9 mouse cellular contexts compared by ENCODE assay signal in the genomic region with DNA sequence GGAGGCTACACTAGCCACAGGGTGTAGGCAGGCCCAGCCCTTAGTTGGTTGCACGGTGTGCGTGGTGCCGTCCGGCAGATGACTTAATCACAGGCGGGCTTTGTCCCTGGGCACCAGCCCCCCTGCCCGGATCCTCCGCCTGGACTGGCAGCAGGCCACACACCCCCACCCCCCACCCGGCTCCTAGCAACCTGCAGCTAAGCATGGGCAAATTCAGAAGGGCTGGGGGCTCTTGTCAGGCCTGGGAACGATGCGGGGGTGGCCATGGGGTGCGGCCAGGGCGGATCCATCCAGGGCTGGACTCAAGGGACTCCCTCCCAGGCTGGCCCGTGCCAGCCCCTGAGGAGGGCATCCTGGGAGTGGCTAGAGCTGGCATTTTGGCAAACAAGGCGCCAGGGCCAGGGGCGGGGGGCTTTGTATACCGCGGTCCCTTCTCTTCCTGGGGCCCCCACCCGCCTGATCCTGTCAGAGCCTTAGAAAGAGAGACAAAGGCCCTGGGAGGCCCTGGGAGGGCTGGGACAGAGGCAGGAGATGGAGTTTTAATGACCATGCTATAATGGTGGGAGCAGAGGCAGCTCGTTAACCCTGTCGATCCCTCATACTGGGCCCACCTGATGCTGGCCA. TPM values are rescaled to one million over a fixed set of nuclear protein-coding genes. Genes with fewer than 3 reads are reported as not detected.
DNase-seq lines count a peak whose midpoint lies in the region; ATAC-seq and TF ChIP-seq lines count a peak whose summit lies in the region.
"Had no signal": no experiment of that assay in that cellular context is flagged by ENCODE, and none has a peak within 500 bp of the region (broad histone marks: within the 10 kb centered on the region; RNA-seq: fewer than 3 reads in every experiment).

No protein-coding gene starts in this region.

- H3K4me2 ChIP-seq in heart, embryonic 13.5 days: no peak overlapping the region
- 0 out of 2 replicates have a peak overlapping the region, but pooled peaks have one; percentile 7 for H3K4me2 ChIP-seq in lung, embryonic 14.5 days

- H3K9ac ChIP-seq in heart, embryonic 13.5 days: 0 out of 2 replicates have a peak overlapping the region, but pooled peaks have one; percentile 48
- H3K9ac ChIP-seq in lung, embryonic 14.5 days: no peak overlapping the region; the same call in 1 of the 2 replicates

- ATAC-seq in heart, embryonic 13.5 days (ENCODE audit: extremely low read depth, insufficient number of reproducible peaks, low FRiP score, low TSS enrichment): no peak
- peak; percentile 1; the same call in 1 of the 2 replicates for ATAC-seq in lung, embryonic 14.5 days (ENCODE audit: insufficient read depth)

- DNase-seq in right cerebral cortex, postnatal 4 days: peak; percentile 46
- DNase-seq in right cerebral cortex, postnatal 14 days: no peak
- no peak for DNase-seq in lung, embryonic 14.5 days
- DNase-seq in spleen, postnatal 4 days (ENCODE audit: low spot score in 2 of 2): no peak
- no peak for DNase-seq in urinary bladder, postnatal 4 days (ENCODE audit: low spot score in 2 of 2)
- DNase-seq in layer of hippocampus, adult 11-12 months (ENCODE audit: low spot score): no peak
- DNase-seq in adipocyte (ENCODE audit: low spot score): no peak
- DNase-seq: gastrocnemius, postnatal 10 days had no signal

- no peak overlapping the region for H3K4me3 ChIP-seq in heart, embryonic 13.5 days
- no peak overlapping the region for H3K4me3 ChIP-seq in lung, embryonic 14.5 days (ENCODE audit: low read depth, low read length)

- H3K4me1 ChIP-seq in heart, embryonic 13.5 days: peaks cover 46% of the 10 kb centered on the region
- peaks cover 33% of the 10 kb centered on the region for H3K4me1 ChIP-seq in lung, embryonic 14.5 days (ENCODE audit: insufficient read depth)

- WGBS in heart, embryonic 13.5 days: 67% methylated on average over 20 of the region's 20 CpGs
- WGBS in lung, embryonic 14.5 days: 56% methylated on average over 20 of the region's 20 CpGs

- H3K27me3 ChIP-seq in heart, embryonic 13.5 days (replicated peaks): peaks cover 15% of the 10 kb centered on the region
- H3K27me3 ChIP-seq in lung, embryonic 14.5 days (ENCODE audit: insufficient read depth, low read length): 0 out of 2 replicates have a peak, but pooled peaks cover 2% of the 10 kb centered on the region

- H3K36me3 ChIP-seq in heart, embryonic 13.5 days: no peaks in the 10 kb centered on the region
- no peaks in the 10 kb centered on the region for H3K36me3 ChIP-seq in lung, embryonic 14.5 days (ENCODE audit: insufficient read depth)

- no peak for TF ChIP-seq CTCF in lung, embryonic 14.5 days (IDR thresholded peaks at IDR 0.05; ENCODE audit: low read depth)

- H3K27ac ChIP-seq in heart, embryonic 13.5 days (replicated peaks): peak overlapping the region; percentile 58
- no peak overlapping the region for H3K27ac ChIP-seq in lung, embryonic 14.5 days (ENCODE audit: low read depth)

- no peaks in the 10 kb centered on the region for H3K9me3 ChIP-seq in heart, embryonic 13.5 days
- no peaks in the 10 kb centered on the region for H3K9me3 ChIP-seq in lung, embryonic 14.5 days (ENCODE audit: low read depth, low read length)

RNA-seq across cellular contexts. Expression of a gene that starts 31.1 kb away (rescaled TPM):
- polyA plus RNA-seq in heart, embryonic 13.5 days (2015; fragmentation: Nextera tagmentation; extraction: Ambion mirVana): 32.0 and 33.0 TPM in 2 replicates
- 38.3 and 39.7 TPM in 2 replicates for polyA plus RNA-seq in lung, embryonic 14.5 days (2014; fragmentation: Nextera tagmentation; extraction: Ambion mirVana)

RNA-seq across cellular contexts. Expression of a gene that starts 31.4 kb away (rescaled TPM):
- 122 and 125 TPM in 2 replicates for polyA plus RNA-seq in heart, embryonic 13.5 days (2015; fragmentation: Nextera tagmentation; extraction: Ambion mirVana)
- 254 and 261 TPM in 2 replicates for polyA plus RNA-seq in lung, embryonic 14.5 days (2014; fragmentation: Nextera tagmentation; extraction: Ambion mirVana)

RNA-seq across cellular contexts. Expression of a gene that starts 32.1 kb away (rescaled TPM):
- 4.1 and 4.3 TPM in 2 replicates for polyA plus RNA-seq in heart, embryonic 13.5 days (2015; fragmentation: Nextera tagmentation; extraction: Ambion mirVana)
- 51.0 and 52.5 TPM in 2 replicates for polyA plus RNA-seq in lung, embryonic 14.5 days (2014; fragmentation: Nextera tagmentation; extraction: Ambion mirVana)

RNA-seq across cellular contexts. Expression of a gene that starts 37.0 kb away (rescaled TPM):
- 114 and 121 TPM in 2 replicates for polyA plus RNA-seq in heart, embryonic 13.5 days (2015; fragmentation: Nextera tagmentation; extraction: Ambion mirVana)
- 265 and 275 TPM in 2 replicates for polyA plus RNA-seq in lung, embryonic 14.5 days (2014; fragmentation: Nextera tagmentation; extraction: Ambion mirVana)

RNA-seq across cellular contexts. Expression of a gene that starts 59.6 kb away (rescaled TPM):
- 0.83 and 1.2 TPM in 2 replicates for polyA plus RNA-seq in heart, embryonic 13.5 days (2015; fragmentation: Nextera tagmentation; extraction: Ambion mirVana)
- polyA plus RNA-seq in lung, embryonic 14.5 days (2014; fragmentation: Nextera tagmentation; extraction: Ambion mirVana): 0.26 and 0.31 TPM in 2 replicates
